Mouse (Mus musculus) ovary, adult 10 weeks (tissue): ENCODE results near the gene Wdr6. TPM values are rescaled to one million over a fixed set of nuclear protein-coding genes. Genes with fewer than 3 reads are reported as not detected.

ENCODE experiments used
- polyA plus RNA-seq: library from polyadenylated mRNA; stranded (reverse); fragments of 350-450 nt; fragmentation: Illumina TruSeq; extraction: RNeasy Lipid Tissue Mini Kit (QIAGEN cat#74804); gene quantifications from one replicate; pipeline ENCODE4 v1.2.3, GENCODE M21; 2014

Wdr6 gene
- polyA plus RNA-seq, result 4.0 TPM

GRCm38 (mm10) chr9:108578545-108579343, at the start of gene Wdr6:
Gene Wdr6, minus strand, starts transcription at chr9:108578739.

DNA sequence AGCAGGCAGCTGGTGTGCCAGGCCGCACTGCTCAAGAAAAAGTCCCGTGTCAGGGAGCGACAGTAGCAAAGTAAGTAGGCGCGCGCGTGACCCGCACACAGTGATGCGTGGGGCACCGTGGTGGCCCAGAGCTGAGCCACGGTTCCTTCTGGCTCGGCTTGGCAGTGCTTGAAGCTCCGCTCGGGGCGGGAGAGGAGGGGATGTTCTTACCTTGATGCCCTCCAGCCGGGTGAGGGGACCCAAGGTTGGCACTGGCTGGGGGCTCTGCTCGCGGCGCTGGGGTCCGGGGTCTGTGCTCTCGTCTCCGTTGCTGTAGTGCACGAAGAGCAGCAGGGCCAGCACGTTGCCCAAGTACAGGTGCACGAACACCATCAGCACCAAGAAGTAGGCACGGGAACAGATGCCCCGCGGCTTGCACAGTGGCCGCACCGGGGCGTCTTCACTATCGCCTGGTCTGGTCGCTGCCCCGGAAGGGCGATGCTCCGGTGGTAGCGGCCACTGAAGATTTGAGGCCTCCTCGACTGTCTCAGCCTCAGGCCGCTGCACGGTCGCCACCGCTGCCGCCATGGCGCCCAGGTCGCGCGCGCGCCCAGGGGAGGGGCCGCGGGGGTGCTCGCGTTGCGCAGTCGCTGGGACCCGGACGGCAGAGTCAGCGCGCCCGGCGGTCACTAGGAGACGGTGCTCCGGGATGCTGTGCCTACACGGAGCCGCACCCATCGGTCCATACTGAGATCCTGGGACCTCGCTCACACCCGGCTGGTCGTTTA, 18.6 kb upstream of the Wdr6 start, which contains the start of gene P4htm:
TSS of gene P4htm (minus strand) at position 670 of the 767 bp plus-strand sequence.

GRCm38 (mm10) chr9:108569381-108570206, 8.9 kb downstream of the Wdr6 start, which contains the start of gene Dalrd3:
Gene Dalrd3, plus strand, starts transcription at chr9:108569886.

GRCm38 (mm10) chr9:108566815-108567776, 11.4 kb downstream of the Wdr6 start, which contains the start of gene Ndufaf3:
Gene Ndufaf3, minus strand, starts transcription at chr9:108567434.

DNA sequence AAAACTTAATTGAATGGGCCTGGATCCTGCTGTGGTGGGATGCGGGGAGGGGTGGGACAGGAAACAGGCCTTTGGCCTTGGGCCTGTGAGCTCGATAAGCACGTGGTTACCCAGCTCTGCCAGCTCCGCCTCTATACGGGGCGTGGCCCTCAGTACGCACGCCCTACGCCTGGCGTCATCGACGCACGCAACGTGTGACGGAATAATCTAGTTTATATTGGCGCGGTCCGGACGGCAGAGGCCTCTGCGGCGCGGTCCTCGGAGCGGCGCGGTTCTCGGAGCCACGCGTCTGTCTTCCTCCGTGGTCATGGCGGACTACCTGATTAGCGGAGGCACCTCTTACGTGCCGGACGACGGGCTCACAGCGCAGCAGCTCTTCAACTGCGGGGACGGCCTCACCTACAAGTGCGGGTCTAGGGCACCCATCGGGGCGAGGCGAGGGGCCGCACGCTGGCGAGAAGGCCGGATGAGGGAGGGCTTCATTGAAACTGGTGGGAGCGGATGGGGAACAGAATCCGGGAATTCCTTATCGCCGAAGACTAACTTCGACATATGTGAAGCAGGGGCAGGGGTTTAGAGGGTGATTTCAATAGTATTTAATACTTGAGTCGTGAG, 18.2 kb downstream of the Wdr6 start, which contains the start of gene Impdh2:
TSS of gene Impdh2 (plus strand) at position 60 of the 615 bp plus-strand sequence.

Other genes with a start within 250 kb of the Wdr6 start
- gene Gpx1, start 239.8 kb downstream of the Wdr6 start, polyA plus RNA-seq, result 8.7 TPM
- 50.8 TPM for gene Usp4, start 230.9 kb downstream of the Wdr6 start, polyA plus RNA-seq
- 0.91 TPM for gene 1700102P08Rik, start 185.9 kb downstream of the Wdr6 start, polyA plus RNA-seq
- 0.20 TPM for gene Ccdc36, start 150.3 kb downstream of the Wdr6 start, polyA plus RNA-seq
- not detected for gene BC048562, start 142.3 kb downstream of the Wdr6 start, polyA plus RNA-seq
- 4.3 TPM for gene Ccdc71, start 118.2 kb downstream of the Wdr6 start, polyA plus RNA-seq
- 0.66 TPM for gene Klhdc8b, start 117.2 kb downstream of the Wdr6 start, polyA plus RNA-seq
- 5.2 TPM for gene Lamb2, start 99.0 kb downstream of the Wdr6 start, polyA plus RNA-seq
- gene Usp19, start 88.1 kb downstream of the Wdr6 start, polyA plus RNA-seq, result 7.3 TPM
- gene Qars, start 71.0 kb downstream of the Wdr6 start, polyA plus RNA-seq, result 93.6 TPM
- gene Qrich1, start 61.9 kb downstream of the Wdr6 start, polyA plus RNA-seq, result 63.5 TPM
- gene Impdh2, start 18.5 kb downstream of the Wdr6 start, polyA plus RNA-seq, result 52.1 TPM
- gene Ndufaf3, start 11.3 kb downstream of the Wdr6 start, polyA plus RNA-seq, result 1.8 TPM
- 1.1 TPM for gene Dalrd3, start 8.9 kb downstream of the Wdr6 start, polyA plus RNA-seq
- 0.26 TPM for gene P4htm, start 18.9 kb upstream of the Wdr6 start, polyA plus RNA-seq
- 45.3 TPM for gene Arih2, start 70.6 kb upstream of the Wdr6 start, polyA plus RNA-seq
- 50.5 TPM for gene Slc25a20, start 83.3 kb upstream of the Wdr6 start, polyA plus RNA-seq
- gene Prkar2a, start 110.6 kb upstream of the Wdr6 start, polyA plus RNA-seq, result 121 TPM
- gene Ip6k2, start 205.1 kb upstream of the Wdr6 start, polyA plus RNA-seq, result 184 TPM
- gene Nckipsd, start 229.6 kb upstream of the Wdr6 start, polyA plus RNA-seq, result 0.26 TPM
- not detected for gene Celsr3, start 247.6 kb upstream of the Wdr6 start, polyA plus RNA-seq